Mouse (Mus musculus): ENCODE data around the gene Zbtb34.

- TF ChIP-seq POLR2A (IDR thresholded peaks at IDR 0.05; ENCODE audit: borderline replicate concordance, insufficient read depth, low read length) (no peak), CTCF (IDR thresholded peaks at IDR 0.05; ENCODE audit: borderline replicate concordance, insufficient read depth, low read depth, low read length) (no peak)
Observed at GRCm38 (mm10) chr2:33452721-33453120, 21.6 kb upstream of the Zbtb34 start.
